Mouse (Mus musculus) ES-Bruce4 (cell line): Measurements from ENCODE around the gene C2cd4b.

ENCODE experiments used
- CTCF ChIP-seq: IDR thresholded peaks from one replicate; pipeline ENCODE4 v1.8.1; 2011; ENCODE audit warnings: low read depth, low read length
- EP300 ChIP-seq: IDR thresholded peaks from 2 replicates; pipeline ENCODE4 v1.6.1; 2011; ENCODE audit warnings: low read depth, low read length; ENCODE audit not compliant: insufficient read depth
- POLR2A ChIP-seq: IDR thresholded peaks from one replicate; pipeline ENCODE4 v1.8.1; 2011; ENCODE audit warnings: low read length; ENCODE audit not compliant: insufficient read depth

- no peak for TF ChIP-seq POLR2A
- TF ChIP-seq CTCF = no peak
- TF ChIP-seq EP300 = no peak
Measured at GRCm38 (mm10) chr9:67786311-67786710, 27.1 kb downstream of the C2cd4b start.
